In genomic region chr2:166021073-166021610, GRCm38 (mm10) we compare ENCODE assay signal across 9 mouse cellular contexts. TPM values are rescaled to one million over a fixed set of nuclear protein-coding genes. Genes with fewer than 3 reads are reported as not detected.
A peak's percentile ranks its signal among the peaks of the same experiment; 100 is the strongest.
DNase-seq lines count a peak whose midpoint lies in the region; ATAC-seq and TF ChIP-seq lines count a peak whose summit lies in the region.
"Had no signal": no experiment of that assay in that cellular context is flagged by ENCODE, and none has a peak within 500 bp of the region (broad histone marks: within the 10 kb centered on the region; RNA-seq: fewer than 3 reads in every experiment).

No protein-coding gene starts in this region.

- H3K4me2 ChIP-seq in limb, embryonic 12.5 days: no peak overlapping the region
- no peak overlapping the region for H3K4me2 ChIP-seq in forebrain, embryonic 14.5 days (ENCODE audit: low read length)
- no peak overlapping the region; the same call in 1 of the 2 replicates for H3K4me2 ChIP-seq in hindbrain, postnatal 0 days (ENCODE audit: low read depth, low read length)
- H3K4me2 ChIP-seq in midbrain, embryonic 12.5 days (replicated peaks): 0 out of 2 replicates have a peak overlapping the region, but pooled peaks have one; percentile 3
- H3K4me2 ChIP-seq: liver, embryonic 13.5 days had no signal

- no peaks in the 10 kb centered on the region for H3K27me3 ChIP-seq in limb, embryonic 12.5 days
- no peaks in the 10 kb centered on the region for H3K27me3 ChIP-seq in limb, embryonic 10.5 days (ENCODE audit: low read depth, poor library complexity, severe bottlenecking)
- H3K27me3 ChIP-seq in forebrain, embryonic 14.5 days (replicated peaks; ENCODE audit: control insufficient read depth, insufficient read depth, low read length): no peaks in the 10 kb centered on the region
- H3K27me3 ChIP-seq in hindbrain, postnatal 0 days (ENCODE audit: insufficient read depth, low read length): no peaks in the 10 kb centered on the region
- no peaks in the 10 kb centered on the region for H3K27me3 ChIP-seq in midbrain, embryonic 12.5 days
- H3K27me3 ChIP-seq: liver, embryonic 13.5 days had no signal

- no peaks in the 10 kb centered on the region for H3K36me3 ChIP-seq in limb, embryonic 12.5 days
- no peaks in the 10 kb centered on the region for H3K36me3 ChIP-seq in limb, embryonic 10.5 days
- no peaks in the 10 kb centered on the region for H3K36me3 ChIP-seq in forebrain, embryonic 14.5 days (ENCODE audit: control insufficient read depth, insufficient read depth, low read length)
- no peaks in the 10 kb centered on the region for H3K36me3 ChIP-seq in hindbrain, postnatal 0 days (ENCODE audit: insufficient read depth, low read length)
- no peaks in the 10 kb centered on the region for H3K36me3 ChIP-seq in midbrain, embryonic 12.5 days
- H3K36me3 ChIP-seq: liver, embryonic 13.5 days had no signal

- WGBS in limb, embryonic 12.5 days: 36% methylated on average over 4 of the region's 4 CpGs
- WGBS in limb, embryonic 10.5 days: 59% methylated on average over 4 of the region's 4 CpGs
- 35% methylated on average over 4 of the region's 4 CpGs for WGBS in forebrain, embryonic 14.5 days
- WGBS in hindbrain, postnatal 0 days: 7% methylated on average over 4 of the region's 4 CpGs
- WGBS in midbrain, embryonic 12.5 days: 22% methylated on average over 4 of the region's 4 CpGs

- no peak overlapping the region for H3K9ac ChIP-seq in limb, embryonic 12.5 days (replicated peaks)
- peak overlapping the region; percentile 25; the same call in 1 of the 2 replicates for H3K9ac ChIP-seq in forebrain, embryonic 14.5 days (ENCODE audit: low read length)
- H3K9ac ChIP-seq in hindbrain, postnatal 0 days (replicated peaks; ENCODE audit: low read length): no peak overlapping the region
- H3K9ac ChIP-seq in midbrain, embryonic 12.5 days (replicated peaks): no peak overlapping the region
- H3K9ac ChIP-seq: liver, embryonic 13.5 days had no signal

- peak overlapping the region; percentile 45; the same call in 1 of the 2 replicates for H3K27ac ChIP-seq in limb, embryonic 12.5 days
- no peak overlapping the region for H3K27ac ChIP-seq in limb, embryonic 10.5 days
- peak overlapping the region; percentile 84 for H3K27ac ChIP-seq in forebrain, embryonic 14.5 days (ENCODE audit: low read depth, low read length)
- H3K27ac ChIP-seq in hindbrain, postnatal 0 days: peak overlapping the region; percentile 86
- H3K27ac ChIP-seq in midbrain, embryonic 12.5 days (replicated peaks): peak overlapping the region; percentile 88
- H3K27ac ChIP-seq: liver, embryonic 13.5 days had no signal

- H3K4me1 ChIP-seq in limb, embryonic 12.5 days (replicated peaks): peaks cover 12% of the 10 kb centered on the region
- H3K4me1 ChIP-seq in limb, embryonic 10.5 days: peaks cover 30% of the 10 kb centered on the region
- peaks cover 25% of the 10 kb centered on the region for H3K4me1 ChIP-seq in forebrain, embryonic 14.5 days (ENCODE audit: control insufficient read depth, insufficient read depth, low read length)
- H3K4me1 ChIP-seq in hindbrain, postnatal 0 days (ENCODE audit: insufficient read depth, low read length): peaks cover 13% of the 10 kb centered on the region; the same call in 1 of the 2 replicates
- H3K4me1 ChIP-seq in midbrain, embryonic 12.5 days: peaks cover 31% of the 10 kb centered on the region

- H3K4me3 ChIP-seq in limb, embryonic 12.5 days (replicated peaks): no peak overlapping the region
- no peak overlapping the region for H3K4me3 ChIP-seq in limb, embryonic 10.5 days
- no peak overlapping the region for H3K4me3 ChIP-seq in forebrain, embryonic 14.5 days (ENCODE audit: low read depth, low read length)
- H3K4me3 ChIP-seq in hindbrain, postnatal 0 days (ENCODE audit: low read length): no peak overlapping the region
- no peak overlapping the region for H3K4me3 ChIP-seq in midbrain, embryonic 12.5 days
- H3K4me3 ChIP-seq: liver, embryonic 13.5 days had no signal

- ATAC-seq in limb, embryonic 12.5 days (ENCODE audit: insufficient number of reproducible peaks, insufficient read depth, low FRiP score, low TSS enrichment, low read depth): no peak
- ATAC-seq in forebrain, embryonic 14.5 days: peak; percentile 67
- ATAC-seq in hindbrain, postnatal 0 days: peak; percentile 43; the same call in 1 of the 2 replicates
- ATAC-seq in midbrain, embryonic 12.5 days (ENCODE audit: low FRiP score, low read depth): no peak

- no peaks in the 10 kb centered on the region for H3K9me3 ChIP-seq in limb, embryonic 12.5 days
- H3K9me3 ChIP-seq in limb, embryonic 10.5 days (replicated peaks): no peaks in the 10 kb centered on the region
- no peaks in the 10 kb centered on the region for H3K9me3 ChIP-seq in forebrain, embryonic 14.5 days (replicated peaks; ENCODE audit: control insufficient read depth, low read length)
- H3K9me3 ChIP-seq in hindbrain, postnatal 0 days (ENCODE audit: low read length): no peaks in the 10 kb centered on the region
- no peaks in the 10 kb centered on the region for H3K9me3 ChIP-seq in midbrain, embryonic 12.5 days
- H3K9me3 ChIP-seq: liver, embryonic 13.5 days had no signal

- TF ChIP-seq CTCF in hindbrain, postnatal 0 days (IDR thresholded peaks at IDR 0.05; ENCODE audit: low read depth): no peak

- DNase-seq in limb, embryonic 10.5 days (ENCODE audit: low spot score): no peak
- peak; percentile 51 for DNase-seq in forebrain, embryonic 14.5 days (ENCODE audit: low spot score)
- peak; percentile 55 for DNase-seq in hindbrain, postnatal 0 days (ENCODE audit: low spot score)
- DNase-seq in ovary, postnatal 10 days (ENCODE audit: low spot score): no peak
- DNase-seq in thymus, postnatal 4 days: no peak
- no peak for DNase-seq in cerebellum, adult 11 months
- DNase-seq: liver, embryonic 13.5 days had no signal

RNA-seq across cellular contexts. Expression of gene Ncoa3, which starts 28.7 kb away (rescaled TPM):
- polyA plus RNA-seq in limb, embryonic 12.5 days (2016; fragmentation: Nextera tagmentation; extraction: Ambion mirVana): 13.4 and 15.8 TPM in 2 replicates
- 15.5 and 15.7 TPM in 2 replicates for polyA plus RNA-seq in limb, embryonic 10.5 days (2016; fragmentation: Nextera tagmentation; extraction: Ambion mirVana)
- polyA plus RNA-seq in forebrain, embryonic 14.5 days (2014; fragmentation: Nextera tagmentation; extraction: Ambion mirVana): 9.3 and 12.8 TPM in 2 replicates
- 28.3 and 29.2 TPM in 2 replicates for total RNA-seq in hindbrain, postnatal 0 days (2014; rRNA removed)
- 10.7 and 10.8 TPM in 2 replicates for polyA plus RNA-seq in hindbrain, postnatal 0 days (2015; fragmentation: Nextera tagmentation; extraction: Ambion mirVana)
- polyA plus RNA-seq in midbrain, embryonic 12.5 days (2016; fragmentation: Nextera tagmentation; extraction: Ambion mirVana): 15.3 and 15.7 TPM in 2 replicates

Comparison
In these comparisons a context has a peak if more than half of its experiments do, and no peak if none do; other contexts are left out.
1. ATAC-seq: peak in forebrain, embryonic 14.5 days (single experiment) and hindbrain, postnatal 0 days (single experiment); none in limb, embryonic 12.5 days (single experiment) and midbrain, embryonic 12.5 days (single experiment).
2. DNase-seq: peak in forebrain, embryonic 14.5 days (single experiment) and hindbrain, postnatal 0 days (single experiment); none in limb, embryonic 10.5 days (single experiment), ovary, postnatal 10 days (single experiment), thymus, postnatal 4 days (single experiment) and cerebellum, adult 11 months (single experiment).